Mouse (Mus musculus) forebrain, embryonic 13.5 days (tissue): Measurements from ENCODE around the gene Sh3bgrl2. TPM values are rescaled to one million over a fixed set of nuclear protein-coding genes. Genes with fewer than 3 reads are reported as not detected.

Experiments
- ATAC-seq: fragments of 200-750 bp; cut with Nextera tagmentation; 2 replicates; pipeline ENCODE4 v1.8.0; 2017
- H3K27ac ChIP-seq: fragments of 300-500 bp; sonication (generic); 2 replicates; pipeline ENCODE4 v1.5.1; 2015; ENCODE audit warnings: inconsistent platforms, mild to moderate bottlenecking, moderate library complexity
- H3K27me3 ChIP-seq: fragments of 300-500 bp; sonication (generic); 2 replicates; pipeline ENCODE4 v1.6.1; 2015; ENCODE audit warnings: mild to moderate bottlenecking, inconsistent platforms
- H3K36me3 ChIP-seq: fragments of 300-500 bp; sonication (generic); 2 replicates; pipeline ENCODE4 v1.6.1; 2015; ENCODE audit warnings: mild to moderate bottlenecking, inconsistent platforms; ENCODE audit not compliant: poor library complexity, severe bottlenecking
- H3K4me1 ChIP-seq: fragments of 300-500 bp; sonication (generic); 2 replicates; pipeline ENCODE4 v1.6.1; 2015; ENCODE audit warnings: inconsistent platforms
- H3K4me2 ChIP-seq: fragments of 300-500 bp; sonication (generic); 2 replicates; pipeline ENCODE4 v1.6.1; 2015; ENCODE audit warnings: inconsistent platforms, mild to moderate bottlenecking, moderate library complexity
- H3K4me3 ChIP-seq: fragments of 300-500 bp; sonication (generic); 2 replicates; pipeline ENCODE4 v1.5.1; 2015; ENCODE audit warnings: mild to moderate bottlenecking, inconsistent platforms
- H3K9ac ChIP-seq: fragments of 300-500 bp; sonication (generic); 2 replicates; pipeline ENCODE4 v1.6.1; 2015; ENCODE audit warnings: mild to moderate bottlenecking, inconsistent platforms
- H3K9me3 ChIP-seq: fragments of 300-500 bp; sonication (generic); replicated peaks from 2 replicates; pipeline ENCODE4 v1.6.1; 2016; ENCODE audit warnings: inconsistent platforms
- WGBS: fragments of 180-500 bp; shearing (Covaris S2); methylation state at CpG from one replicate; pipeline ENCODE4 v1.1.7; 2015; 5-methylcytosine and 5-hydroxymethylcytosine counted together
- polyA plus RNA-seq: library from polyadenylated mRNA; unstranded; fragments of >200 nt; fragmentation: Nextera tagmentation; extraction: Ambion mirVana; gene quantifications from 2 replicates; pipeline ENCODE4 v1.2.1, GENCODE M21; 2015

The Sh3bgrl2 gene
- polyA plus RNA-seq, 1 experiment from 2014 or later = 16.9 TPM

GRCm38 (mm10) chr9:83564934-83565652 lies 17.0 kb downstream of the Sh3bgrl2 start:
- Histone ChIP-seq H3K27me3 (no peaks in the 10 kb centered on the region), H3K4me3 (no peak overlapping the region), H3K4me2 (no peak overlapping the region), H3K9me3 (no peaks in the 10 kb centered on the region), H3K27ac (no peak overlapping the region), H3K9ac (no peak overlapping the region), H3K36me3 (no peaks in the 10 kb centered on the region), H3K4me1 (peaks cover 15% of the 10 kb centered on the region)
- ATAC-seq = peak; percentile 44
- WGBS = 79% methylated on average over 13 of the region's 13 CpGs

- H3K4me3 ChIP-seq = no peak overlapping the region
- peaks cover 19% of the 10 kb centered on the region for H3K4me1 ChIP-seq
- H3K9me3 ChIP-seq = no peaks in the 10 kb centered on the region
- no peak overlapping the region for H3K27ac ChIP-seq
- H3K36me3 ChIP-seq = no peaks in the 10 kb centered on the region
- H3K9ac ChIP-seq = no peak overlapping the region
- ATAC-seq = no peak
- H3K27me3 ChIP-seq = no peaks in the 10 kb centered on the region
- H3K4me2 ChIP-seq = no peak overlapping the region
- WGBS = 88% methylated on average over 6 of the region's 6 CpGs
Observed at GRCm38 (mm10) chr9:83566141-83566540, 18.0 kb downstream of the Sh3bgrl2 start.

- Histone ChIP-seq H3K27ac (no peak overlapping the region), H3K4me3 (no peak overlapping the region)
- 94% methylated on average over 5 of the region's 5 CpGs for WGBS
Observed at GRCm38 (mm10) chr9:83568125-83568524, 20.0 kb downstream of the Sh3bgrl2 start.

GRCm38 (mm10) chr9:83568937-83569336 lies 20.8 kb downstream of the Sh3bgrl2 start:
- Histone ChIP-seq H3K9me3 (no peaks in the 10 kb centered on the region), H3K4me3 (no peak overlapping the region), H3K27me3 (no peaks in the 10 kb centered on the region), H3K36me3 (no peaks in the 10 kb centered on the region), H3K4me2 (no peak overlapping the region), H3K4me1 (peaks cover 17% of the 10 kb centered on the region), H3K9ac (no peak overlapping the region), H3K27ac (no peak overlapping the region)
- ATAC-seq = peak; percentile 31; the same call in 1 of the 2 replicates
- 85% methylated on average over 3 of the region's 3 CpGs for WGBS

More at GRCm38 (mm10) chr9:83568125-83568524, 20.0 kb downstream of the Sh3bgrl2 start:
- H3K36me3 ChIP-seq = no peaks in the 10 kb centered on the region
- no peaks in the 10 kb centered on the region for H3K9me3 ChIP-seq
- H3K9ac ChIP-seq = no peak overlapping the region
- ATAC-seq = no peak
- peaks cover 20% of the 10 kb centered on the region for H3K4me1 ChIP-seq
- no peak overlapping the region for H3K4me2 ChIP-seq
- no peaks in the 10 kb centered on the region for H3K27me3 ChIP-seq

- no peak for ATAC-seq
- 71% methylated on average over 7 of the region's 7 CpGs for WGBS
- no peak overlapping the region for H3K9ac ChIP-seq
Observed at GRCm38 (mm10) chr9:83569898-83570297, 21.8 kb downstream of the Sh3bgrl2 start.

GRCm38 (mm10) chr9:83571315-83571714 lies 23.2 kb downstream of the Sh3bgrl2 start:
- no peak for ATAC-seq
- no peak overlapping the region for H3K4me2 ChIP-seq
- 0 out of 2 replicates have a peak, but pooled peaks cover 5% of the 10 kb centered on the region for H3K4me1 ChIP-seq
- H3K27ac ChIP-seq = no peak overlapping the region; the same call in 1 of the 2 replicates
- no peak overlapping the region for H3K4me3 ChIP-seq
- H3K36me3 ChIP-seq = no peaks in the 10 kb centered on the region
- no peaks in the 10 kb centered on the region for H3K27me3 ChIP-seq
- H3K9me3 ChIP-seq = no peaks in the 10 kb centered on the region
- WGBS = 38% methylated on average over 3 of the region's 3 CpGs
- H3K9ac ChIP-seq = no peak overlapping the region

More at GRCm38 (mm10) chr9:83569898-83570297, 21.8 kb downstream of the Sh3bgrl2 start:
- Histone ChIP-seq H3K36me3 (no peaks in the 10 kb centered on the region), H3K4me2 (no peak overlapping the region), H3K4me3 (no peak overlapping the region), H3K4me1 (peaks cover 7% of the 10 kb centered on the region; the same call in 1 of the 2 replicates), H3K27me3 (no peaks in the 10 kb centered on the region), H3K9me3 (no peaks in the 10 kb centered on the region), H3K27ac (no peak overlapping the region)

- Histone ChIP-seq H3K4me2 (no peak overlapping the region), H3K4me3 (no peak overlapping the region), H3K9me3 (no peaks in the 10 kb centered on the region), H3K36me3 (no peaks in the 10 kb centered on the region), H3K27ac (no peak overlapping the region), H3K9ac (no peak overlapping the region), H3K4me1 (peaks cover 12% of the 10 kb centered on the region), H3K27me3 (no peaks in the 10 kb centered on the region)
- 89% methylated on average over 2 of the region's 2 CpGs for WGBS
- ATAC-seq = no peak
Observed at GRCm38 (mm10) chr9:83572326-83572725, 24.2 kb downstream of the Sh3bgrl2 start.

GRCm38 (mm10) chr9:83572870-83573269 lies 24.7 kb downstream of the Sh3bgrl2 start:
- H3K27ac ChIP-seq = no peak overlapping the region
- no peak for ATAC-seq
- 54% methylated on average over 2 of the region's 2 CpGs for WGBS

GRCm38 (mm10) chr9:83573588-83573987 lies 25.5 kb downstream of the Sh3bgrl2 start:
- H3K4me3 ChIP-seq = no peak overlapping the region
- H3K4me1 ChIP-seq = peaks cover 17% of the 10 kb centered on the region
- ATAC-seq = no peak
- no peak overlapping the region for H3K27ac ChIP-seq
- H3K9me3 ChIP-seq = no peaks in the 10 kb centered on the region
- H3K36me3 ChIP-seq = no peaks in the 10 kb centered on the region
- no peak overlapping the region for H3K9ac ChIP-seq
- no peaks in the 10 kb centered on the region for H3K27me3 ChIP-seq
- no peak overlapping the region for H3K4me2 ChIP-seq
- WGBS = 63% methylated on average over 2 of the region's 2 CpGs

More at GRCm38 (mm10) chr9:83572870-83573269, 24.7 kb downstream of the Sh3bgrl2 start:
- H3K4me3 ChIP-seq = no peak overlapping the region
- no peaks in the 10 kb centered on the region for H3K36me3 ChIP-seq
- H3K9ac ChIP-seq = no peak overlapping the region
- no peaks in the 10 kb centered on the region for H3K27me3 ChIP-seq
- peaks cover 17% of the 10 kb centered on the region for H3K4me1 ChIP-seq
- no peaks in the 10 kb centered on the region for H3K9me3 ChIP-seq
- no peak overlapping the region for H3K4me2 ChIP-seq

- no peak for ATAC-seq
- Histone ChIP-seq H3K9ac (no peak overlapping the region), H3K9me3 (no peaks in the 10 kb centered on the region), H3K4me1 (peaks cover 17% of the 10 kb centered on the region), H3K4me3 (no peak overlapping the region), H3K36me3 (no peaks in the 10 kb centered on the region), H3K27me3 (no peaks in the 10 kb centered on the region), H3K27ac (no peak overlapping the region), H3K4me2 (no peak overlapping the region)
- 93% methylated on average over 4 of the region's 4 CpGs for WGBS
Observed at GRCm38 (mm10) chr9:83575403-83575802, 27.3 kb downstream of the Sh3bgrl2 start.

GRCm38 (mm10) chr9:83576018-83576688 lies 28.0 kb downstream of the Sh3bgrl2 start:
- Histone ChIP-seq H3K27me3 (no peaks in the 10 kb centered on the region), H3K4me1 (peaks cover 13% of the 10 kb centered on the region), H3K27ac (no peak overlapping the region), H3K36me3 (no peaks in the 10 kb centered on the region), H3K4me2 (no peak overlapping the region), H3K9ac (no peak overlapping the region), H3K4me3 (no peak overlapping the region), H3K9me3 (no peaks in the 10 kb centered on the region)
- peak; percentile 23; the same call in 1 of the 2 replicates for ATAC-seq
- WGBS = 77% methylated on average over 7 of the region's 7 CpGs

GRCm38 (mm10) chr9:83576689-83577057 lies 28.5 kb downstream of the Sh3bgrl2 start:
- H3K9ac ChIP-seq = no peak overlapping the region
- H3K27ac ChIP-seq = no peak overlapping the region
- no peak overlapping the region for H3K4me3 ChIP-seq
- no peaks in the 10 kb centered on the region for H3K9me3 ChIP-seq
- ATAC-seq = peak; percentile 72
- 28% methylated on average over 3 of the region's 3 CpGs for WGBS
- no peak overlapping the region for H3K4me2 ChIP-seq
- no peaks in the 10 kb centered on the region for H3K27me3 ChIP-seq
- H3K4me1 ChIP-seq = peaks cover 12% of the 10 kb centered on the region
- H3K36me3 ChIP-seq = no peaks in the 10 kb centered on the region
